Mouse (Mus musculus) liver, embryonic 16.5 days (tissue): ENCODE measurements around the gene Jmjd4. TPM values are rescaled to one million over a fixed set of nuclear protein-coding genes. Genes with fewer than 3 reads are reported as not detected.

Experiments
- ATAC-seq: fragments of 200-750 bp; cut with Nextera tagmentation; 2 replicates; pipeline ENCODE4 v1.8.0; 2017; ENCODE audit warnings: low read depth, mild to moderate bottlenecking, moderate number of reproducible peaks, moderate library complexity
- H3K27ac ChIP-seq: fragments of 300-500 bp; sonication (generic); 2 replicates; pipeline ENCODE4 v1.5.1; 2014; ENCODE audit warnings: mild to moderate bottlenecking, low read length
- H3K27me3 ChIP-seq: fragments of 300-500 bp; sonication (generic); 2 replicates; pipeline ENCODE4 v1.6.1; 2014; ENCODE audit warnings: low read depth, low read length, mixed read lengths; ENCODE audit not compliant: control insufficient read depth, insufficient read depth
- H3K36me3 ChIP-seq: fragments of 300-500 bp; sonication (generic); 2 replicates; pipeline ENCODE4 v1.6.1; 2014; ENCODE audit warnings: mild to moderate bottlenecking; ENCODE audit not compliant: control insufficient read depth, insufficient read depth
- H3K4me1 ChIP-seq: fragments of 300-500 bp; sonication (generic); 2 replicates; pipeline ENCODE4 v1.6.1; 2014; ENCODE audit warnings: low read depth, low read length, mixed read lengths; ENCODE audit not compliant: control insufficient read depth
- H3K4me2 ChIP-seq: fragments of 300-500 bp; sonication (generic); 2 replicates; pipeline ENCODE4 v1.6.1; 2014; ENCODE audit warnings: low read depth, low read length, mixed read lengths
- H3K4me3 ChIP-seq: fragments of 300-500 bp; sonication (generic); 2 replicates; pipeline ENCODE4 v1.5.1; 2014; ENCODE audit warnings: low read depth, mild to moderate bottlenecking, low read length
- H3K9ac ChIP-seq: fragments of 300-500 bp; sonication (generic); 2 replicates; pipeline ENCODE4 v1.6.1; 2014; ENCODE audit warnings: low read depth, low read length
- H3K9me3 ChIP-seq: fragments of 300-500 bp; sonication (generic); replicated peaks from 2 replicates; pipeline ENCODE4 v1.6.1; 2016; ENCODE audit warnings: low read length; ENCODE audit not compliant: control insufficient read depth
- WGBS: fragments of 180-500 bp; shearing (Covaris S2); extraction: QIAGEN DNeasy Blood & Tissue Kit; methylation state at CpG from one replicate; pipeline ENCODE4 v1.1.7; 2014; ENCODE audit not compliant: insufficient replicate concordance; 5-methylcytosine and 5-hydroxymethylcytosine counted together
- polyA plus RNA-seq: library from polyadenylated mRNA; unstranded; fragments of >200 nt; fragmentation: Nextera tagmentation; extraction: Ambion mirVana; gene quantifications from 2 replicates; pipeline ENCODE4 v1.2.1, GENCODE M21; 2015

Gene Jmjd4
- polyA plus RNA-seq, 1 experiment from 2014 or later: 3.4 TPM

DNA sequence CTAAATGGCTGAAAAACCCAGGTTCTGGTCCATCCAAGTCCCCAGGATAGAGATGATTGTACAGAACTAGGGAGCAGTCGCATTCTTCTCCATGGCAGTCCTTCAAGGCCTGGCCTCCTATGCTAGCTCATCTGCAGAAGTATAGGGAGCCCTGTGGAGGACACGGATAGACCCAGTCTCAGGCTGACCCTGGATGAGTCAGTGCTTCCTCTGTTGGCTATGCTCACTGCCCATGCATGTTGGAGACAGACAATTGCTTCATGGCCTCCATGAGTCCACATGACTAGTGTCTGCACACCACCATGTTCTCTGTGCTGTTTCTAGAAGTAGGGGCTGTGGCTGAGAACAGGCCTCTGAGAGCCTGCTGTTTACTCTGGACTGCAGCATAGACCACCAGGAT lies 6.5 kb downstream of the Jmjd4 start:
- Histone ChIP-seq H3K9ac (no peak overlapping the region), H3K27ac (no peak overlapping the region), H3K36me3 (peaks cover 11% of the 10 kb centered on the region), H3K9me3 (no peaks in the 10 kb centered on the region), H3K27me3 (no peaks in the 10 kb centered on the region), H3K4me1 (no peaks in the 10 kb centered on the region), H3K4me3 (no peak overlapping the region), H3K4me2 (no peak overlapping the region)
- ATAC-seq: no peak
- WGBS: 77% methylated on average over 2 of the region's 2 CpGs

DNA sequence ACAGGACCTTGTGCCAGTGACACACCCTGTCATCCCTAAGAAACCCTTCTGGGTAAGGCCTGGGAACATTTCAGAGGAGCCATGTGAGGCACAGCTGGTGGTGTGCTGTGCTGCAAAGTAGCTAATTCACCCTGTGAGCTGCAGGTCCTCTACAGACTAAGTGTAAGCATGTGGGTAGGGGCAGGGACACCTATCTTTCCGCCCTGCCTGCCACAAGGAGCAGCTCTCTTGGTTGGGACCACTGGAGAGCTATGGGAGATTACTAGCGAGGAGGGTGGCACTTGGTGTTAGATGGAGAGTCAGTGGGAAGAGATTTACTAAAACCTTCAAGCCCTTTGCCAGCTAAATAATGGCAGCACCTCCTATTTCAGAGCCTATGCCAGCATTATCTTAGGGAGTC lies 7.0 kb downstream of the Jmjd4 start:
- Histone ChIP-seq H3K27me3 (no peaks in the 10 kb centered on the region), H3K9ac (no peak overlapping the region), H3K4me1 (no peaks in the 10 kb centered on the region), H3K4me2 (no peak overlapping the region), H3K9me3 (no peaks in the 10 kb centered on the region), H3K27ac (no peak overlapping the region), H3K36me3 (peaks cover 11% of the 10 kb centered on the region), H3K4me3 (no peak overlapping the region)
- 60% methylated on average over 2 of the region's 2 CpGs for WGBS
- ATAC-seq: no peak

DNA sequence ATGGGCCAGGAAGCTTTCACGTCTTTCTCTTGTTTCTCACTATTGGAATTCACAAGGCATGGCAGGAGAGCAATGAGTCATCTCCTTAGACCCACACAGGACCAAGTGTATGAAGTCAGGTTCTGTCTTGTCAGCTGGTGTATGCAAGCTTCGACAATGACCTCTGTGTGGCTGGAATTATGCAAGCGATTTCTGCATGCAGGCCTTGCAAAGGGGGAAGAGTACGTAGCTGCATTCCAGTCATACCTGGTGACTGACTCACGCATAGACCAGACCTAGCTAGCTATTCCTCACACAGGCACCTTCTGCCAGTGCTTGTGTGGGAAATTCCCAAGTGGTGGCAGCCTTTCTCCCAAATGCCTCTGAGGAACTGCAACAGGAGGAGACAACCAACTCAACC lies 9.1 kb downstream of the Jmjd4 start:
- peak; percentile 72 for ATAC-seq
- H3K4me3 ChIP-seq: no peak overlapping the region
- H3K36me3 ChIP-seq: peaks cover 25% of the 10 kb centered on the region
- H3K27me3 ChIP-seq: no peaks in the 10 kb centered on the region
- H3K4me1 ChIP-seq: no peaks in the 10 kb centered on the region
- no peak overlapping the region for H3K4me2 ChIP-seq
- 44% methylated on average over 5 of the region's 5 CpGs for WGBS
- H3K27ac ChIP-seq: no peak overlapping the region
- no peak overlapping the region for H3K9ac ChIP-seq
- peaks cover 6% of the 10 kb centered on the region; the same call in 1 of the 2 replicates for H3K9me3 ChIP-seq

DNA sequence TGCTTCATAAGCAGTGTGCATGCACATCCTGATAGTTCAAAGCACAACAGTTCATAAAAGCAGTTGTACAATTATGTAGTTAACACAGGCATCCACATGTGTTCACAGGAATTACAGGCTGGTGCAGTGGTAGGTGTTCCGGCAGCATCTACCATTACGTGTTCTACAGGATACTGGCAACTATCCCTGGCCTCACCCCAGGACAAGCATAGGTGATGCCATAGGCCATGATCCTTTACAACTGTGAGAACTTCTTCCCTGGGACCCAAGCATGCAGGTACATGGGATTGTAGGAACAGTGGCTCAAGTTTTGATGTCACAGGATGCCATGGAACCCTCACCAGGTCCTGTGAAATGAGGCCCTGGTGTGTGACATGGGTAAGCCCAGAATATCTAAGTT lies 10.6 kb downstream of the Jmjd4 start:
- H3K36me3 ChIP-seq: peaks cover 23% of the 10 kb centered on the region
- whole genome bisulfite sequencing: 85% methylated on average over 2 of the region's 2 CpGs
- no peaks in the 10 kb centered on the region for H3K27me3 ChIP-seq

DNA sequence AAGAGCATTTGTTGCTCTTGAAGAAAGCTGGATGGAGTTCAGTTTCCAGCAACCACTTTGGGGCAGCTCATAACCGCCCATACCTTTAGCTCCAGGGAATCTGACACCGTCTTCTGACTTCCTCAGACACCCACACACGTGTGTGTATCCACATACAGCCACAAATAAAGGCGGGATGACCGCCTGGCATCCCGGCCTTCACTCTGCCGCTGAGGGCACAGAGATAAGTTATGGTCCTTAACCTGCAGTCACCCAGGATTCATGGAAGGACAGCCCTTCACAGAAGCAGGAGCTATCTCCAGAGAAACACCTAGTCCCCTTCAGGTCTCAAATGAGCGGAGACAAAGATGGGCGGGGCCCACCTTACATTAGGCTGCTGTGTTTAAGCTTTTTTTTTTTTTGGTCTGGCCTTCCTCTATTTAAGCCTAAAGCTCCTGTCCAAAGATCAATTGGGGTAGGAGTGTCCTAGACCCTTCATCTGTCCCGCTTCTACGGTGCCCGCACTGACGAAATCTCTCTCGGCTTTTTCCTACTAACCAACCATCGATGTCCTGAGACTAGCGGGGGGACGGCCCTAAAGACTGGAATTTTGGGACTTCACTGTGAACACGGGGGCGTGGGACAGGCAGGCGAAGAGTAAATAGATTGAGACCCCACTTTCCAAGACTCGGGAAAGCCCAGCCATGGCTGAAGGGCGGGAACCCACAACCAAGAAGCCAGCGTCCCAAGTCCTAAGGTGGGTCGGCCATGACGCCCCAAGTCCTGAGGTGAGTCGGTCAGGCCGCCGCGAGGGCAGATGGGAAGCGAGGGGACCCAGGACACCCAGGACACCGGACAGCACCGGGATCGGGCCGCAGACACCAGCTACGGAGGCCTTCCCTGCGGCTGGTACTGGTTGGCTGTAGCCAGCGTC lies 21.8 kb downstream of the Jmjd4 start:
- peak overlapping the region; percentile 64 for H3K27ac ChIP-seq
- H3K36me3 ChIP-seq: no peaks in the 10 kb centered on the region
- peak; percentile 66 for ATAC-seq
- H3K4me3 ChIP-seq: peak overlapping the region; percentile 65
- H3K4me1 ChIP-seq: peaks cover 2% of the 10 kb centered on the region
- no peaks in the 10 kb centered on the region for H3K27me3 ChIP-seq
- H3K4me2 ChIP-seq: peak overlapping the region; percentile 79
- H3K9me3 ChIP-seq: no peaks in the 10 kb centered on the region
- H3K9ac ChIP-seq: peak overlapping the region; percentile 71
- WGBS: 7% methylated on average over 37 of the region's 37 CpGs

More for the DNA sequence above, 10.6 kb downstream of the Jmjd4 start:
- Histone ChIP-seq H3K4me3 (no peak overlapping the region), H3K27ac (no peak overlapping the region), H3K4me2 (no peak overlapping the region), H3K4me1 (no peaks in the 10 kb centered on the region), H3K9me3 (peaks cover 6% of the 10 kb centered on the region; the same call in 1 of the 2 replicates), H3K9ac (no peak overlapping the region)
- no peak for ATAC-seq

DNA sequence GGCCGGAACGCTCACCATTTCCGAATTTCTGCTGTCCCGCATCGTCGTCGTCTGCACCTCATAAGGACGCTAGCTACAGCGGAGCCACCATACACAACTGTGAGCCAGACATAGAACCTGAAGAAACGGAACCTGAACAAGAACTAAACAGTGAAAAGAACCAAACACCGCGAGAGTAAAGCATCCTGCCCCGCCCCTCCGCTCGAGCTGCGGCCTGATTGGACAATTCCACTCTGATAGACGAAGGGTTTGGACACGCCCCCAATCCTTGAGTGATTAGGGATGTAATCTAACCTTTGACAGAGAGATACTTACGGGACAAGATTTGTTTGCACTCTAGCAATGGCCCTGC lies 22.5 kb downstream of the Jmjd4 start, which contains the start of gene Zfp867:
TSS of gene Zfp867 (minus strand) at position 149 of the 352 bp plus-strand sequence.
- Histone ChIP-seq H3K4me2 (peak within 1 kb of the TSS; percentile 79), H3K4me3 (peak within 1 kb of the TSS; percentile 65), H3K9ac (peak within 1 kb of the TSS; percentile 71), H3K27me3 (no peaks in the 10 kb centered on the region), H3K27ac (peak within 1 kb of the TSS; percentile 64), H3K9me3 (no peaks in the 10 kb centered on the region), H3K4me1 (peaks cover 2% of the 10 kb centered on the region), H3K36me3 (no peaks in the 10 kb centered on the region)
- ATAC-seq: peak; percentile 88
- under 1% methylated on average over 19 of the region's 19 CpGs for WGBS

DNA sequence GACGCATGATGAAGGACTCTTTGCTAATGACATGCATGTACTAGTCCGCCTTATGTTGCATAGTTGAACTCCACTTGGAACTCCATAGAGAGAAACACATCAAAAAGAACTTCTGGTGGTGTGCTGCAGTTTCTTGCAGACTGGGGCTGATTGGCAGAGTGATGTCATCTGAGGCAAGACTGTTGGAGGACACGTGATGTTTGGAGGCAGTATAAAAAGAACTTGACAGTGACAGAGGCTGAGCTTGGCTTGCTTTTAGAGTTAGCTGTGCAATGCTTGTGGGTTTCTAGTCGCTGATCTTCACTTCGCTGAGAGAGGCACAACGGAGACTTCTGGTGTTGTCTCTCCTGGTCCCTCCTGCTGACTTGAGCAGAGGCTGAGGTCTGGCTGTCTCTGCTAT lies 27.4 kb downstream of the Jmjd4 start:
- ATAC-seq: no peak
- H3K4me2 ChIP-seq: no peak overlapping the region
- 52% methylated on average over 6 of the region's 6 CpGs for WGBS

DNA sequence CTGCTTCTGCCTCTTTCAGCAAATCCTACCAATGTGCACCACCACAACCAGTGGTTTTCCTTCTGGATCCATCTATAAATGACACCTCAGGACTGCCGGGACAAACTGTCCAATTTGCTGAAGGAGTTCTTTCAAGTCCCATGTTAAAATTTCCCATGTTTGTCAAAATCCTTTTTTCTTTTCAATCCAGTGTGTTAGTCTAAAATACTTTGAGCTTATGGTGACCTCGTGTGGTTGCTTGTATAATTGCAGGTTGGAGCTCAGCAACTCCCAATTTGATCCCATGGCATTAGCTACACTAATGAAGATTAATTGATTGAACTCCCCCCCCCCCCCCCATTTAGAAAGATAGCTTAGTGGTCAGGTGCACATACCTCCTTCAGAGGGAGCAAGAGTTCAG lies 33.4 kb downstream of the Jmjd4 start:
- WGBS: 6% methylated on average over 2 of the region's 2 CpGs
- H3K27ac ChIP-seq: no peak overlapping the region

More for the DNA sequence above, 27.4 kb downstream of the Jmjd4 start:
- H3K4me3 ChIP-seq: no peak overlapping the region
- no peaks in the 10 kb centered on the region for H3K9me3 ChIP-seq
- no peak overlapping the region for H3K9ac ChIP-seq
- no peaks in the 10 kb centered on the region for H3K27me3 ChIP-seq
- no peaks in the 10 kb centered on the region for H3K4me1 ChIP-seq
- H3K36me3 ChIP-seq: no peaks in the 10 kb centered on the region
- no peak overlapping the region for H3K27ac ChIP-seq

DNA sequence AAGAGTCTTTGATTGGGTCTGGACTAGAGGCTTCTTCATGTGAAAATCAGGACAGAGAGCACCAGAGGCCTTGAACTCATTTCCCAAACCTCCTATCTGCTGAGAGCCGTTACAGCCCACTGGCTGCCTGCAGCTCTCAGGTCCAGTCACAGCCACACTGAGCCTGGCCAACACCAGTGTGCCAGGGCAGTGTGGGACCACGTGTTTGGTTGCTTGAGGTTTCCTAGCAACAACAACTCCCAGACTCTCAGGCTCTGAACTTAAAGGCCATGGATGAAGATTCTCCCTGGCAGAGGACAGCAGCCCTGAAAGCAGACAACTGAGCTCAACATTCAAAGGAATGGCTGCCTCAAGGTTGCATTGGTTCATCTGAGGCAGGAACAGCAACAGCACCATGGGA lies 35.8 kb downstream of the Jmjd4 start:
- no peak for ATAC-seq
- Histone ChIP-seq H3K4me1 (no peaks in the 10 kb centered on the region), H3K4me3 (no peak overlapping the region), H3K9ac (no peak overlapping the region), H3K27me3 (no peaks in the 10 kb centered on the region), H3K4me2 (no peak overlapping the region), H3K9me3 (no peaks in the 10 kb centered on the region), H3K27ac (no peak overlapping the region), H3K36me3 (peaks cover 8% of the 10 kb centered on the region; the same call in 1 of the 2 replicates)
- WGBS: 53% methylated on average over 2 of the region's 2 CpGs

More for the DNA sequence above, 33.4 kb downstream of the Jmjd4 start:
- Histone ChIP-seq H3K4me2 (no peak overlapping the region), H3K9ac (no peak overlapping the region), H3K9me3 (no peaks in the 10 kb centered on the region), H3K36me3 (peaks cover 8% of the 10 kb centered on the region; the same call in 1 of the 2 replicates), H3K4me3 (no peak overlapping the region), H3K4me1 (no peaks in the 10 kb centered on the region), H3K27me3 (no peaks in the 10 kb centered on the region)
- ATAC-seq: no peak
